Mouse (Mus musculus): Measurements from ENCODE around the gene Rasa3.
A peak's percentile ranks its signal among the peaks of the same experiment; 100 is the strongest.

Gene Rasa3

DNA sequence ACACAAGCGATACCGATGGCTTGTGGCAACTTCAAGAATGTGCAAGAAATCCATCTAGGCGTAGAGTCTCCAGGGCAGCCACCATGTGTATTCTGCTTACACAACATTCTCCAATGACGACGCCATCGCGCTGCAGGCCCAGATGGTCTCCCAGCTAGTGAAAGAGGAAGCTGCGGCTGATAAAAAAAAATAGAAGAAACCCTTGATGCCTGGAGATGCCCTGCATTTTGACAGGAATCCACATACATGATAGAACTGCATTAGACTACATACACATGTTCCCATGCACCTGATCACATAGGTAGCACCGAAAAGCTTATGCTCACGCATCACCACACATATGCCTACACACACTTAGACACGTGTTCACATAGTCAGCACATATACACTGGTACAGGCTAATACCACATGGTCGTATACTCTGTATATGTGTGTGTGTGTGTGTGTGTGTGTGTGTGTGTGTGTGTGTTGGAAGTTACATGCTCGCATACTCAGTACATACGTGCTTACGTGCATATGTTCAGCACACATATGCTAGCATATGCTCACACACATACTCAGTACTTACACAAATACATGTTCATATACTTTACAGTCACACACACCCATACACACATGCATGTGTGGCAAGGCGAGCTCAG lies 8.4 kb upstream of the Rasa3 start:
- DNase-seq (ENCODE audit: low spot score in 2 of 2), result no peak

DNA sequence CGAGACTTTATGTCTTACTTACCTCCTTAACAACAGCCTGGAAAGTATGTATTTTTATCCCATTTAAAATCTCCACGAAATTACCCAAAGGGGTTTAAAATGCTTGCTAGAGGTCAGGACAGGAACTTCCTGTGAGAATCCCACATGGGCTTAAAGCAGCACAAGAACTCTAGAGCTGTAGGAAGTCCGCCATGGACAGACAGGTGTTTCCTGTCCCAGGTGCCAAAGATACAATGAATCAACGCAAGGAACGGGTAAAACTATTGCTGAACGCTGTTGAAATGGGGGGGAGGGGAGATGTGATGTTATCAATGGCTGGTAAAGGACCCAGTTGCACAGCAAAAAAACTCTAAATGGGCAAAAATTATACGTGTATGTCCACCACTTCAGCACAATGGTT lies 6.7 kb upstream of the Rasa3 start:
- DNase-seq (ENCODE audit: low spot score in 2 of 2), result no peak

DNA sequence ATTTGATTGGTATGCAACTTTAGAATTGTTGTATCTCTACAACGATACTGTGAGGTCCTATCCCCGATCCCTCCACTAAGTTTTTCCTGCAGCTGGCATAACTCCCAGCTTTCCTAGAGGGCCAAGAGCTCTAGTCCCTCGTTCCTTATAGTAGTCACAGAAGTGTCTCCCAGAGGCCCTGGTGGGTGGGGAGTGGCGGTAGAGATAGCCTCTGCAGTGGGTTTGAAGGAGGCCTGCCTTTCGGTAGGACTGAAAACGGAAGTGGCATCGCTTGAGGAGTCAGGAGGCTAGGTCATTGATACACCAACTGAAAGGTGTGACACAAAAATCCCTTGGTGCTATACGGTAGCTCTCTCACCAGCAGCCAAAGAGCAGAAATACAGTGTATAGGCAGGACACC lies 779 bp upstream of the Rasa3 start:
- DNase-seq (ENCODE audit: low spot score in 2 of 2), result no peak

DNA sequence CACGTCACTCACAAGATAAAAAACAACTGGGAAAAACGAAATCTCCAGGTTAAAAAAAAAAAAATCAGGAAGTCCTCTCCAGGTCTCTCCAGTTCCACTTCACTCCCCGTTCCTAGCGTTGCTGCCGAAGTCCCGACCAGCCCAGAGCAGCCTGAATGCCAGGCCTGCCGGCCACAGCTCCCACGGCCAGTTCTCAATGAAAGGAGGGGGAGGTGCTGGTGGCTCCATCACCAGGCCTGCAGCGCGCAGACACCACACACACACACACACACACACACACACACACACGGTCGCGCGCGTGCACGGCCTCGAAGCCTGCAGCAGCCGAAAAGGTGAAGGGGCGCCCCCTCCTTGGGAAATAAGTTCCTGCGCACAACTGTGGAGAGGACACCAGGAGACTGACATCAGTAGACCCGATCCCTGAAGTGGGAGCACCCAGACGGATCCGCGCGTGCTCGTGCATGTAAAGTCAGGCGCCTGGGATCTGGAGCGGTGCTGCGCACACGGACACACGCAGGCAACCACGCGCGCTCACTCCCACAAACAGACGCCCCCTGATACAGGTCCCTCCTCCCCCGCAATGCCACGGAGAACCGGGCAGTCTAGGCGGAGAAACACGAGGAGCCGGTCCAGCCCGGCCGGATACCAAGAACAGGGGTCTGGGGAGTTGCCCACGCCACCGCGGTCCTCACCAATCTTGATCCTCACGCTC lies 546 bp downstream of the Rasa3 start:
- peak; percentile 65 to 74 for DNase-seq (ENCODE audit: low spot score in 2 of 2)

DNA sequence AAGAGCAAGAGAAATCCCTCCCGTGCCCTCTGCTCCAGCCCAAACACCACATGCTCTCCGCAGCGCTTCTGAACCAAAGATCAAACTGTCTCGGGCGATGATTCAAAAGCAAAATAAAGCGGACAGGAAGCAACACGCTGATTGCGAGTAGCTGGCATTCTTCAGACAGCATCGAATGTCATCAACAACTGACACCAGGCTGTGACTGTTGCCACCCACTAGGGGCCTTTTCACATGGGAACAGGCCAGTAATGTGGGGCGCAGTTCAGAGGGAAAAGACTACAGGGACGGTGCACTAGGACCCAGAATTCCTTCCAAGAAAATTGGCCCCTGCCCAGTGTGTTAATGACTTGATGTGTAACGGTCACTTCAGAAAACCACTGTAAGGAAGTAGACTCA lies 1.1 kb downstream of the Rasa3 start:
- peak; percentile 33 to 61 for DNase-seq (ENCODE audit: low spot score in 2 of 2)

DNA sequence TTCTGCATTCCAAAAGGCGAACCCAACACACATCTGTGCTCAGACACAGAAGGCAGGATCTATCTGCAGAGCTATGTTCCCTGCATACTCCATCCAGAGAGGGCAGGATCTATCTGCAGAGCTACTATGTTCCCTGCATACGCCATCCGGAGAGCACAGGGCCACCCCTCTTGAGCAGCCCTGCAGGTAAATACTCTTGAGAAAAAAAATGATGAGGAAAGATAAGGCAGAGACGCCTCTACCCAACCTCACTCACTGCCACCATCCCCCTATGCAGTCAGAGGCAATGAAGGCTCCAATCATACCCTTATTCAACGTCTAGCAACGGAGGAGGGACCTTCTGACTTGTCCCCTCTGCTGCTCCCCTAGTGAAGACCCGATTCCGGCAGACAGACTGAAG lies 1.9 kb downstream of the Rasa3 start:
- no peak for DNase-seq (ENCODE audit: low spot score in 2 of 2)

DNA sequence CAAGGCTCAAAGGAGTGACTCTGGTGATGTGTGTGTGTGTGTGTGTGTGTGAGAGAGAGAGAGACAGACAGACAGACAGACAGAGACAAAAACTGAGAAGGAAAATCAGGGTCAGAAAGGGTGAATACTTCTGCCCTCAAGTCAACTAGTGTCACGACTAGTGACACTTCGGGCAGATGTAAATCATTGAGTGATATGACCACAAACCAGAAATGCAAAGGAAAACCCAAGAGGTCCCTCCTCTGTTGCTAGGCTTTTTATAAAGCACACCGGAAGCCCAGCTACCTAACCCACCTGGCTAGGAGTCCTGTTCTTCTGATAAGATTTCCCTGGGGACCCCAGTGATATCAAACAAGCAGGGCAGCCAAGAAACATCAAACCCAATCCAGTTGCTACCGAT lies 2.3 kb downstream of the Rasa3 start:
- no peak for DNase-seq (ENCODE audit: low spot score in 2 of 2)

DNA sequence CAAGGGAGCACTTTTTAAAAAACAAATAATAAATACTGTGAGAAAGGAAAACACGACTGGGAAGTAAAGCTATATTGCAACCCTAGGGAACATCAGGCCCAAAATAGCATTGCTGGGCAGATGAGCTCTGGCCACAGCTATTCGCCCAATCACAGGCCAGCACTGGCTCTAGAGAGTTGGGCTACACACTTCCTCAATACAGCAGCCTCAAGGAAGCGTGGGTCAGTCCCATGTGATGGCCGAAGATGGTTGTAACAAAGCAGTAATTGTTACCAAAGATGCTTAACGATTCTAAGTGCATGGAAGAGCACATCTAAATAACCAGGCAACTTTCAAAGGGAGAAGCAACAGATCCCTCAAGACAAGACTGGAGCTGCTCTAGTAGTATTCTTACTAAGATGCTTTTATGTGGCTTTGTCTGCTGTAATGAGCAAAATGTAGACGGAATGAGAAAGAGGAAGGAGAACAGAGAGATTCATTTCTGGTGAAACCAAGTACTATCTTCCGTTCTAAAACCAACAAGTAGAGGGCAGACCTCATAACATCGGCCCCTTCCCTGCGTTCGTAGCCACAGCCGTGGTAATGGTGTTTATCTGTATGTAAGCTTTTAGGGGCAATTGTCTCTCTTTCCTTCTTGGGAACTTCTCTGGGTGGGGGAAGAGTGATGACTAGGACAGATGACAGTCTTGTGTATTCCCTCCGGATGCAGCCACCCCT lies 3.0 kb downstream of the Rasa3 start:
- no peak for DNase-seq (ENCODE audit: low spot score in 2 of 2)

DNA sequence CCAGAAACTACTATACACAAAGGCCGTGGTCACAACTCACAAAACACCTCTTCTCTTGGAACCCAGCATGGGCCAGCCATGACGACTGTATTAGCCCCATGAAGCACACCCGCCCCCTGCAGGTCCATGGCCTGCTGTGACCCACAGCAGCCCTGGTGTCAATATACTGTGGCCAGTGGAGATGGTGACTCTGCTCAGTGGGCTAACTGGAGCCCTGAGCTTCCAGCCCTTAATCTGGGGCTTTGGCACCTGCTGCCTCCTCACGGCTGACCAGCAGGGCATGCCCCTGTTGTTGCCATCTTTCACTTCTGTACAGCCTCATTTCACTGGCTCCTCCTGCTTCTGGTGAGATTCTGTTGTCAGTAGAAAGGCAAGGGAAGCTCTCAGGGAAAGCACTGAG lies 4.2 kb downstream of the Rasa3 start:
- DNase-seq (ENCODE audit: low spot score in 2 of 2), result no peak

DNA sequence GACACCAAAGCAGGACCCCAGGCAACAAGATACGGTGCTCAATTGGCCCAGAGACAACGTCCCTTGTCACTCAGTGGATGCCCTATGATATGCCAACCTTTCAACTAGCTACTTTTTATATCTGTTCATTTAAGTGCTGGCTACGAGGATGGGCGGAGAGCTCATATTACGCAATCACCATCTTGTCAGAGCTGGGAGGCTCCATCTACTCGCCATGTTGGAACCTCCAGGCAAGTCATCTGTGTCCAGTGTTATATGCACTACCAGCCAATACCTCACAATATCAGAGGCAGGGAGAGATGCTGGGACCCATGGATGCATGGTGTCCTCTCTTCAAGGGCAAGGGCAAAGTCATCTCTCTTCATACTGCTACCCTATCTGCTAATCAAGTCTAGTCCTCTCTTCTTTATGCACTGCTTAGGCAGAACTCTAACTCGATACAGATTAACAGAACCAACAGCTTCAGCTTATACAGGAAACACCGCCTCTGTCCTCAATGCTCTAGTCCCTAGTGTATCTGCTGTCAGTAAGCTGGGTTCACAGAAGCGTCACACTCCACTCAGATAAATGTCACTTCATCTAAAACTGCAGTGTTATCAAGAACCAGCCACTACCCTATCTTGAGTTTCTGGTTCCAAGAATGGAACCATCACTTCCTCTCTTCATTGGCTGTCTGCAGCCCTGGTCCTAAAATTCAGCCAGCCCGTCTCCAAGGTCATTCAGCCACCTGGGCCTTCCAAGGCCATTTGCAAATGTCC lies 6.0 kb downstream of the Rasa3 start:
- DNase-seq (ENCODE audit: low spot score in 2 of 2), result no peak

DNA sequence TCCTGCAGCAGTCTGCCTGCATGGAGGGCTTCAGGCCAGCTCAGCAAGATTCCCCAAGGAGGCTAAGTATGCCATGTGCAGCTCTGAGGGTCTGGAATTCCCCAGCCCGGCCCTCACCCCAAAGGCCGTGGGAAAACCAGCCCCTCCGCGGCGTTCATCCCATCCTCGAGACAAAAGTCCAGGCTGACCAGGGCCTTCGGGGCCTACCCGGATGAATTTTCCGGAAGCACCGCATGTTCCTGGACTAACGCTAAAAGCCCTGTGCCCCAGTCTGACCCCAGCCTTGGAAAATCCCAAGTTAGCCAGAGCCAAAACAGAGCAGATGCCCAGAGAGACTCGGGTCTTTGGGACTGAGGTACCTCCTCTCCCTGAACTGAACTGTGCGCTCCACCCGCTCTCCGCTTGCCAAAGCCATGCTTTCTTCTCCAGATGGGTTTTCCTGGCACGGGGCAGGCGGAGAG lies 7.4 kb downstream of the Rasa3 start:
- DNase-seq (ENCODE audit: low spot score in 2 of 2), result no peak

DNA sequence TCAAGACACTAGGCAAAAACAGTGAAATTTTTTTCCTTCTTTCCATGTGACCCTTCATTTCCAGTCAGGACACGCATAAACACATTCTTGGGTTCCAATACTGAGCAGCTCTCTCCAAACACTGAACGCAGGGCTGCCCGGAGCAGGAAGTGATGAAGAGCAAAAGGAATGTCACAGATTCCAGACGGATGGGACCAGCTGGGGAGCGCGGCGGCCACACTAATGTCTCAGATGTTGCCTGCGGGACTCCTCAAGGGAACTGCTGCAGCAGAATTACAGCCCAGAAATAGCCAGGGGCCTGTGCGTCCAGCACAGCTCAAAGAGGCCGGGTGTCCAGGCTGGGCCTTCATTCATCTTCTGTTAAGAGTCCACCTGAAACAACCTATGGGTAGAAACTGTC lies 9.0 kb downstream of the Rasa3 start:
- DNase-seq (ENCODE audit: low spot score in 2 of 2), result no peak

DNA sequence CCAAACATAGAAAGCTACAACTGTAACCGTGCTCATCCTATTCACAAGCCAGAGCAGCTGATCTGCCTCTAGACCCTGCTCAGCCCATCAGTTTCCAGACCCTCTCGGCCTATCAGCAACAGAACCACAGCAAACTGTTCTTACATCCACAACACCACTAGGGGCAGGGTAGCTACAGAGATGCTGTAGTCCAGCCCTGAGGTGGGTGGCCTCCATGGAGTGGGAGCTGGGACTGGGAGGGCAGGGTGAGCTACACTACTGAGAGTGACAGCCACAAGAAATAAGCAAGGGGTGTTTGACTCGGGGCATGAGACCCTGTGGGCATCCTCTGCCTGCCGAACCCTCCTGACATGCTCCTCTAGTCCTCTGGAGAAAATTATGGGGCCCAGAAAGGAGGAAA lies 9.5 kb downstream of the Rasa3 start:
- no peak for DNase-seq (ENCODE audit: low spot score in 2 of 2)

DNA sequence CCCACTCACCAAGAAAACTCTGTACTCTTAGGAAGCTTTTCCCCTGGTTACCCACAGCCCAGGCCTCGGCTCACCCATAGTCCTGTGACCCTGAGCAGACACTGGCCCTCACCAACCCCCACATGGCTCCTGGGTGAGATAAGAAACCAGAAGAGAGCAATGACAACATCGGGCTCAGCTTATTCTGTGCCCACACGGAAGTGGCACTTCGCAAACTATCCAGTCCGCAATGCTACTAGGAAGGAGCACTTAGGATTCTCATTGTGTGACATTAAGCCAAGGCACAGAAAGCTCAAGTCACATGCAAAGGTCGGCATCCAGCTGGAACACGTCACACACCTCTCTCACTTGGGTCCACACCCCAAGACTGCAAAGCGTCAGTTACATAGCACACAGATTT lies 11.5 kb downstream of the Rasa3 start:
- DNase-seq (ENCODE audit: low spot score in 2 of 2), result no peak

DNA sequence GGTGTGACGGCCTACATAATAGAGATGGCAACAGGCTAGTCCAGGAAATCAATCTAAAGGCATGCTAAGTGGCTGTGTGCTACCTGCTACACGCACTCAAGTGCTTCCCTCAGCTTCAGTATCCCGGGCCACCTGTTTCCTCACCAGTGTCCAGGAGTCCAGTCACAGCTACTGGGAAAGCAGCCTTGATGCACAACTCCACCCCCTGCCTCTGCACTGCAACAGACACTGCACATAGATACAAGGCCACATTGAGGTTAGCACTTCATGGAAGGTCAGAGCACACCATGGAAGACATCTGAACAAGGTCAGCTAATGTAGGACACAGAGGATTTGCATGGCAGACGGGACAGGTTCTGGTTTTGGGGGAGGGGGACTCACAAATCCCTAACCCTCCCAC lies 11.9 kb downstream of the Rasa3 start:
- no peak for DNase-seq (ENCODE audit: low spot score in 2 of 2)

DNA sequence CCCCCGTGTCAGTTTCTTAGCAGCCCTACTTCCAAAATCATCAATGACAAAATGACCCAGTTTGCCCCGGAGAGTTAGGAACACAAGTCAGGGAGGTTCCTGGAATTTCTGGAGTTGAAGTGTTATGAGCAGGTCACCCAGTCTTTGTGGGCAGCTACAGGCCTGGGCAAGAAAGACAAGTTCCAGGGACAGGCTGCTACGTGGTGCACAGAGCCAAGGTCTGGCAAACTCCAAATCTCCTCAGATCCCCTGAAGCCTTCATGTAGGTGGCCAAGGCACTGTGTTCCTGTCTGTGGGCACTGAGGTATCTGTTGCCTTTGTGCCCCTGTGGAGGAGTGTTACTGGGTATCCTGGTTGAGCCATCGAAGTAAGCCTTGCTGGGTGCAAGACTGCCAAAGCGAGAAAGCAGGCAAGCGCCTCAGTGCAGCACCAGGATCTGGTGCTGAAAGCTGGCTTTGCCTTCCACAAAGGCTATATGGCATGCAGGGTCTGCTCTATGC lies 12.6 kb downstream of the Rasa3 start:
- DNase-seq (ENCODE audit: low spot score in 2 of 2), result no peak

DNA sequence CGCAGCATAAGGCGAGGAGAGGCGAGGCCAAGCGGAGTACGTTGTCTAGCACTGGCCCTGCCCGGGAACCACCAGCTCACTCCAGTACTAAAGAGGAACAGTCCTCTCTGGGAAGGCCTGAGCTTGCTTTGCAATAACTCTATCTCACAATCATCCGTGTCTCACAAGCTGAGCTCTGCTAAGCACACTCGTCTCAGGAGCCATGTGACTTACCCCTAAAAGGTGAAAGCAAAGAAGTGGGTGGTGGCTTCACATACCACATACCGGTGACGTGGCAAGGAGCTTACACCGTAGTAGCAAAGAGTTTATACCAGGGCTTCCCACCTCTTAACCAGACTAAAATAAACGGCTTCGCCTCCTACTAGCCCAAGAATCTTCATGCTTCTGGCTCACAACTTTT lies 17.1 kb downstream of the Rasa3 start:
- DNase-seq (ENCODE audit: low spot score in 2 of 2), result no peak

DNA sequence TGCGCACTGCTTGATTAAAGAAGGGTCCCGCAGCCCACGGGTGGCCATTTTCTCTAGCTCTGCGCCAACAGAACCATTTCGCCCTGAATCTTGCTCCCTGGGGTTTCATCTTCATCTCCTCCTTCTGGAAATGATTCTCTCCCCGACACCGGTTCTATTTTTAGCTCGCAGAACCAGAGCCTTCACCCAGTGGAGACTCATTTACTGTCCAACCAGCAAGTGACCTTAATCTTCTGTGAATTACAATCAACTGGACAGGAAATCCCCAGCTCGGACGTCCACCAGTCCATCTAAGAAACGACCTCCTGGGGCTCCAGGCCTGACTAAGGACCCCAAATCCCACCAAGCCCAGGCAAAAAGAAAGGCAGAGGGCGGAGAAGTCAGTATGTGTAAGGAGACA lies 19.9 kb downstream of the Rasa3 start:
- no peak for DNase-seq (ENCODE audit: low spot score in 2 of 2)

DNA sequence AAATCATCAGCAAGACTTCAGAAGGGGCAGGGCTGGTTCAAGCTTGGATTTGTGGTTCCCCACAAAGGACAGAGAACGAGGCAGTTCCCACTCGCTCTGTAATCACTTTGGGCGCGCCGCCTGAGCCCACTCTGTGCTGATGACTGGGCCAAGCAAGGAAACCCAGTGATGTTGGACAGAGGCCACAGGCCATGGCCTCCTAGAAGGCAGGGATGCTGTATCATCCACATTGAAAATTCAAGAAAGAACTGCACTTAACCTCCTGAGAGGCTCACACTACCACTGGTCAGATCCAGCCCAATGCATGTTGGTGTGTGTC lies 22.4 kb downstream of the Rasa3 start:
- DNase-seq (ENCODE audit: low spot score in 2 of 2), result no peak

DNA sequence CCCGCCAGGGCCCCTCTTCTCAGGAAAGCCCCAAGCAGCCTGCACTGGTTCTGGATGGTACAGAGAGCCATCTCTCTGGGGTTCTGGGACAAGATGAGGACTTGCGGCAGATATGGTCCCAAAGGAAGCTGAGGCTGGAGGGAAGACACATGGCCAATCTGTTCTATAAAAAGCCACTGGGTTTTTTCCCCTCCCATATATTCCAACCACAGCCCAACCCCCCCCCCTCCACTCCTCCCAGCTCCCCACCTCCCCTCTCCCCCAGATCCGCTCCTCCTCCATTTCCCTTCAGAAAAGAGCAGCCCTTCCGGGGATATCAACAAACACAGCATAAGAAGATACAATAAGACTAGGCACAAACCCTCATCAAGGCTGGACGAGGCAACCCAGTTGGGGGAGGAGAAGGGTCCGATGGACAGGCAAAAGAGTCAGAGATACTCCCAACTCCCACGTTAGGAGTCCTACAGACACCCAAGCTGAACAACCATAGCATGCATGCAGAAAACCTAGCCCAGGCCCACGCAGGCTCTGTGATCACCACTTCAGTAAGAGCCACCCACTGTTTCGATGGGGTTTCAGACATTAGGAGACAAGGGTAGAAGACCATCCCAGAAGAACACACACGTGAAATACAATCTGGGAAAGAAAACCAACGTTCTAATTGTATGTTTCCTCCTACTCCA lies 22.9 kb downstream of the Rasa3 start:
- no peak for DNase-seq (ENCODE audit: low spot score in 2 of 2)

DNA sequence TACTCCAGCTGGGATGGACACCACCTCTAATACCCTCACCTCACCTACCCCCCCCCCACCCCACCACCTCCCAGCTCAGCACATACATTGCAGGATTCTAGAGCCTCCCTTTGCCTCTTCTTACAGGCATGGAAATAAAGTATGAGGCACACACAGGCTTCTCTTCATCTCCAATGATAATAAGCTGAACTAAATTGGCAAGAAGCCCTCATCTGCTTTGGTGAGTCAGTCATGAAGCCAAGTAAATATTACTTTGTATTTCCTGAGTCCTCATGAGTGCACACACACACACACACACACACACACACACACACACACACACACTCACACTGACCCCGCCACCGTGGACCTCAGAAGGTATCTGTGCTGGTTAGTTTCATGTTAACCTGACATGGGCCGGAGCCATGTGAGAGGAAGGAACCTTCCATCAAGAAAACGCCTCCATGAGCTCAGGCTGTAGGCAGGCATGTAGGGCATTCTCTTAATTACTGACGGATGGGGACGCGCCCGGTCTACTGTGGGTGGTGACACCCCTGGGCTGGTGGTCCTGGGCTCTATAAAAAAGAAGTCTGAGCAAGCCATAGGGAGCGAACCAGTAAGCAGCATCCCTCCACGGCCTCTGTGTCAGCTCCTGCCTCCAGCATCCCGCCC lies 26.7 kb downstream of the Rasa3 start:
- DNase-seq (ENCODE audit: low spot score in 2 of 2), result no peak

All from frontal cortex, postnatal 36 days (tissue).